Mouse (Mus musculus): ENCODE measurements around the gene Wdr1. TPM values are rescaled to one million over a fixed set of nuclear protein-coding genes. Genes with fewer than 3 reads are reported as not detected.

Gene Wdr1
- polyA plus RNA-seq, 1 experiment from 2014 or later = 194 TPM

DNA sequence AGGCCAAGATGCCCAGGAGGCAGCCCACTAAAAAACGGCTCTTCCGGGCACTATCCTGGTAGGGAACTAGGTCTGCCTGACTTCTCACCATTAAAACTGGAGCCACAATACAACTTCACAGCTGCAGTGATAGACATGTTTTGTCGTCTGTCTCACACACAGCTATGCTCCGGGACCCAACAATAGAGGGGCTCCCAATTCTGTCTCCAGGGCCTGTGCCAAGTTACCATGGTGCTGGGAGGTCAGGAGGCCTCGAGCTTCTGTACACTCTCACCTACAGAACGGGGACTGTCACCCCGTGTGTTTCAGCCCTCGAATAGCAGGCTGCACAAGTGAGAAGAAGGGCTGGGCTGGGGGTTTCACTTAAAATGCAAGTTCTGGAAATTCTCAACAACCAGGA, 24.5 kb downstream of the Wdr1 start:
- ATAC-seq (ENCODE audit: low FRiP score, low TSS enrichment) (no peak), DNase-seq (no peak)
- Histone ChIP-seq H3K9me3 (ENCODE audit: control insufficient read depth, low read length) (no peaks in the 10 kb centered on the region), H3K4me3 (replicated peaks; ENCODE audit: low read depth, low read length) (no peak overlapping the region), H3K27ac (replicated peaks; ENCODE audit: low read depth, low read length) (no peak overlapping the region), H3K36me3 (ENCODE audit: control insufficient read depth, insufficient read depth, low read length) (peaks cover 95% of the 10 kb centered on the region), H3K9ac (replicated peaks; ENCODE audit: low read length) (no peak overlapping the region), H3K4me2 (ENCODE audit: low read length) (no peak overlapping the region), H3K4me1 (ENCODE audit: control insufficient read depth, insufficient read depth, low read length) (no peaks in the 10 kb centered on the region), H3K27me3 (ENCODE audit: control insufficient read depth, insufficient read depth, low read length) (no peaks in the 10 kb centered on the region)
- 83% methylated on average over 8 of the region's 8 CpGs for WGBS

DNA sequence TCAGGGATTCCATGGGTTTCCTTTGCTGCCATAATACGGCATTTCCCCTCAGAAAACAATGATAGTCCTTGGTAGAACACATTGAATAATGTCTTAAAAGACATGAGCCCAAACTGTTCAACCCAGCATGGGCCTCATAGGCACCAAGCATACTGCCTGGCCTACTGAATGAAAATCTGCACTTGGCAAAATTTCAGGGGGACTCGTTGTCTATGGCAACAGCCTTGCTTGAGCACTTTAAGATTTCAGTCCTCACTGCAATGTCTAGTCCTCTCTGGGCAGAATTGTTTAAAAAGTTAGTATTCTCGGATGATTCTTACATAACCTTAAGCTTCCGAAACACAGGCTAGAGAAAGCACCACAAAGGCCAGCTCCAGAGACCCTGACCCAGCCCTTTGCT, 25.2 kb downstream of the Wdr1 start:
- ATAC-seq (ENCODE audit: low FRiP score, low TSS enrichment) (no peak), DNase-seq (peak; percentile 46)
- WGBS = 83% methylated on average over 4 of the region's 4 CpGs
- no peak overlapping the region for H3K27ac ChIP-seq (replicated peaks; ENCODE audit: low read depth, low read length)
- peaks cover 94% of the 10 kb centered on the region for H3K36me3 ChIP-seq (ENCODE audit: control insufficient read depth, insufficient read depth, low read length)
- H3K4me3 ChIP-seq (replicated peaks; ENCODE audit: low read depth, low read length) = no peak overlapping the region
- H3K27me3 ChIP-seq (ENCODE audit: control insufficient read depth, insufficient read depth, low read length) = no peaks in the 10 kb centered on the region
- H3K9ac ChIP-seq (replicated peaks; ENCODE audit: low read length) = no peak overlapping the region
- H3K9me3 ChIP-seq (ENCODE audit: control insufficient read depth, low read length) = no peaks in the 10 kb centered on the region
- no peak overlapping the region for H3K4me2 ChIP-seq (ENCODE audit: low read length)
- H3K4me1 ChIP-seq (ENCODE audit: control insufficient read depth, insufficient read depth, low read length) = no peaks in the 10 kb centered on the region

DNA sequence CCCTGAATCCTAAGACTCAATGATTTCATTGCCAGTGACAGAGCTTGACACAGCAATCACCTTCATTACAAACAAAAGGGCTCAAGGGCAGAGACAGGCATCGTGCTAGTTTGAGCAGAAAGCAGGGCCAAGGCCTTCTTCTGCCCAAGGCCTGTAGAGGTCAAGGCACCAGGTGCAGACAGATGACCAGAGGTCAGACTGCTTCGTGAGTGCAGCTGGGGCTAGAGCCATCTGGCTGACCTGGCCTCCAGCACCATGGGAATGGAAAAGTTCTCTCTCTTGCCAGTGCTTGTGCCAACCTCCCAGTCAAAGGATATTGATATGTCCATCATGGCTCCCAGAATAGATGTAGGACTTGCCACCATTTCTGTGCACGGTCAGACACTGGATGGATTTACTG, 26.2 kb downstream of the Wdr1 start:
- no peaks in the 10 kb centered on the region for H3K4me1 ChIP-seq (ENCODE audit: control insufficient read depth, insufficient read depth, low read length)
- H3K27me3 ChIP-seq (ENCODE audit: control insufficient read depth, insufficient read depth, low read length) = no peaks in the 10 kb centered on the region
- peaks cover 94% of the 10 kb centered on the region for H3K36me3 ChIP-seq (ENCODE audit: control insufficient read depth, insufficient read depth, low read length)
- H3K4me3 ChIP-seq (replicated peaks; ENCODE audit: low read depth, low read length) = no peak overlapping the region
- ATAC-seq (ENCODE audit: low FRiP score, low TSS enrichment) = no peak
- WGBS = 99% methylated on average over 3 of the region's 3 CpGs
- no peak overlapping the region for H3K9ac ChIP-seq (replicated peaks; ENCODE audit: low read length)
- H3K4me2 ChIP-seq (ENCODE audit: low read length) = no peak overlapping the region
- no peaks in the 10 kb centered on the region for H3K9me3 ChIP-seq (ENCODE audit: control insufficient read depth, low read length)
- no peak for DNase-seq
- H3K27ac ChIP-seq (replicated peaks; ENCODE audit: low read depth, low read length) = no peak overlapping the region

DNA sequence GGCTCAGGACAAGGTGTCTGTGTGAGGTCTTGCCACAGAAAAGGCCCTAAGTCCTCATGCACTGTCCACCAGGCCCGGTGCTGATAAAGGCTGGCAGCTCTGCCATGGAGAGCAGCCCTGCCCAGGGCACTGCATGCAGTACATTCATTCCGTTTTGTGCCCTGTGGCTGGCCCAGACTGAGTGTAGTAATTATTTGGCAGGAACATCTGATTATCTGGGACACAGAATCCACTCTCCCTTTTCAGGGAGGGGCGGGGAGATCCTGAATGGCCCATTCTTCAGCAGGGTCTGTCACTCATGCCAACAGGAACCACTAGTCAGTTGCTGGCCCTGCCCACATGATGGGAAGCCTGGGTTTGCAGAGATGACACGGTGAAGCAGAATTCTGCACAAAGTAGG, 30.9 kb downstream of the Wdr1 start:
- no peak overlapping the region for H3K4me3 ChIP-seq (replicated peaks; ENCODE audit: low read depth, low read length)
- H3K4me1 ChIP-seq (ENCODE audit: control insufficient read depth, insufficient read depth, low read length) = no peaks in the 10 kb centered on the region
- H3K4me2 ChIP-seq (ENCODE audit: low read length) = no peak overlapping the region
- ATAC-seq (ENCODE audit: low FRiP score, low TSS enrichment) (no peak), DNase-seq (no peak)
- 85% methylated on average over 4 of the region's 4 CpGs for WGBS
- no peak overlapping the region for H3K27ac ChIP-seq (replicated peaks; ENCODE audit: low read depth, low read length)
- no peaks in the 10 kb centered on the region for H3K27me3 ChIP-seq (ENCODE audit: control insufficient read depth, insufficient read depth, low read length)
- H3K9ac ChIP-seq (replicated peaks; ENCODE audit: low read length) = no peak overlapping the region
- H3K36me3 ChIP-seq (ENCODE audit: control insufficient read depth, insufficient read depth, low read length) = peaks cover 94% of the 10 kb centered on the region
- no peaks in the 10 kb centered on the region for H3K9me3 ChIP-seq (ENCODE audit: control insufficient read depth, low read length)

DNA sequence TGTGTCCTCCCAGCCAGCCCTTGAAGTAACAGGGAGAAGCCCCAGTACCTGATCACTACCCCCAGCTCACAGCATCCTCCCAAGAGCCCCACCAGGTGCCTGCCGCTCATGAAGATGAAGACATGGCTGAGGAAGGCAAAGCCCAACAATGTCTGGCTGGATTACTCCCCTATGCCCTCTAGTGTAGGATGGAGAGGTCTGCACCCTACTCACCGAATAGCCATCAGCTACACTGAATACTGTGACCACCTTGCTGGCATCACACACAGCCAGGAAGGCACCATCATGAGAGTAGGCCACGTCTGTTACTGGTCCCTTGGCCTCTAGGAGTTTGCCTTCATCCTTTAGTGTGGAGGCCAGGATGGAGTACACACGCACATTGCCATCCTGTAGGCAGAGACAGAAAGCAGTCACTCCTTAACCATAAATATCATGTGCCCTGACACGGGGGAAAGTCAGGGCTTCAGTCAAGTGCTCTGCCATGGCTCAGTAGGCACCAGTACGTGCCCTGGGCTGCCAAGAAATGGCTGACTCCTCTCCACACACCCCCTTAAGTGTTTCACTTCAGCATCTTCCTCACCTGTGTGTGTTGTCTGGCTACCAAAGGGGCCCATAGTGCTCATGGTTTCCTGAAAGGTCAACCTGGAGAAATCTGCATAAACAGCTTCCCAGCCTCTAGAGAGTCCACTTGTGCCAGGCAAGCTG, 33.1 kb downstream of the Wdr1 start:
- 77% methylated on average over 6 of the region's 6 CpGs for WGBS
- no peak overlapping the region for H3K9ac ChIP-seq (replicated peaks; ENCODE audit: low read length)
- H3K4me1 ChIP-seq (ENCODE audit: control insufficient read depth, insufficient read depth, low read length) = no peaks in the 10 kb centered on the region
- H3K27ac ChIP-seq (replicated peaks; ENCODE audit: low read depth, low read length) = no peak overlapping the region
- H3K27me3 ChIP-seq (ENCODE audit: control insufficient read depth, insufficient read depth, low read length) = no peaks in the 10 kb centered on the region
- H3K36me3 ChIP-seq (ENCODE audit: control insufficient read depth, insufficient read depth, low read length) = peaks cover 93% of the 10 kb centered on the region
- no peaks in the 10 kb centered on the region for H3K9me3 ChIP-seq (ENCODE audit: control insufficient read depth, low read length)
- DNase-seq (peak; percentile 70), ATAC-seq (ENCODE audit: low FRiP score, low TSS enrichment) (no peak)
- H3K4me3 ChIP-seq (replicated peaks; ENCODE audit: low read depth, low read length) = no peak overlapping the region
- no peak overlapping the region for H3K4me2 ChIP-seq (ENCODE audit: low read length)

GRCm38 (mm10) chr5:38522977-38523376, 40.0 kb downstream of the Wdr1 start:
- Histone ChIP-seq H3K9me3 (ENCODE audit: control insufficient read depth, low read length) (no peaks in the 10 kb centered on the region), H3K9ac (replicated peaks; ENCODE audit: low read length) (no peak overlapping the region), H3K4me2 (ENCODE audit: low read length) (no peak overlapping the region), H3K4me1 (ENCODE audit: control insufficient read depth, insufficient read depth, low read length) (no peaks in the 10 kb centered on the region), H3K4me3 (replicated peaks; ENCODE audit: low read depth, low read length) (no peak overlapping the region), H3K36me3 (ENCODE audit: control insufficient read depth, insufficient read depth, low read length) (peaks cover 30% of the 10 kb centered on the region), H3K27ac (replicated peaks; ENCODE audit: low read depth, low read length) (no peak overlapping the region), H3K27me3 (ENCODE audit: control insufficient read depth, insufficient read depth, low read length) (no peaks in the 10 kb centered on the region)
- DNase-seq = no peak
- WGBS = 96% methylated on average over 5 of the region's 5 CpGs
- no peak for ATAC-seq (ENCODE audit: low FRiP score, low TSS enrichment)

- DNase-seq = no peak
- no peak overlapping the region for H3K4me2 ChIP-seq (ENCODE audit: low read length)
- H3K27me3 ChIP-seq (ENCODE audit: control insufficient read depth, insufficient read depth, low read length) = no peaks in the 10 kb centered on the region
- no peaks in the 10 kb centered on the region for H3K4me1 ChIP-seq (ENCODE audit: control insufficient read depth, insufficient read depth, low read length)
- H3K36me3 ChIP-seq (ENCODE audit: control insufficient read depth, insufficient read depth, low read length) = peaks cover 9% of the 10 kb centered on the region
- no peaks in the 10 kb centered on the region for H3K9me3 ChIP-seq (ENCODE audit: control insufficient read depth, low read length)
- ATAC-seq (ENCODE audit: low FRiP score, low TSS enrichment) = no peak
- H3K9ac ChIP-seq (replicated peaks; ENCODE audit: low read length) = no peak overlapping the region
- 28% methylated on average over 1 of the region's 1 CpGs for WGBS
- H3K27ac ChIP-seq (replicated peaks; ENCODE audit: low read depth, low read length) = no peak overlapping the region
- no peak overlapping the region for H3K4me3 ChIP-seq (replicated peaks; ENCODE audit: low read depth, low read length)
Observed at GRCm38 (mm10) chr5:38520838-38521237, 42.2 kb downstream of the Wdr1 start.

GRCm38 (mm10) chr5:38516267-38516666, 46.8 kb downstream of the Wdr1 start:
- Histone ChIP-seq H3K4me1 (ENCODE audit: control insufficient read depth, insufficient read depth, low read length) (0 out of 2 replicates have a peak, but pooled peaks cover 3% of the 10 kb centered on the region), H3K4me3 (replicated peaks; ENCODE audit: low read depth, low read length) (no peak overlapping the region), H3K36me3 (ENCODE audit: control insufficient read depth, insufficient read depth, low read length) (no peaks in the 10 kb centered on the region), H3K9ac (replicated peaks; ENCODE audit: low read length) (no peak overlapping the region), H3K27ac (replicated peaks; ENCODE audit: low read depth, low read length) (no peak overlapping the region), H3K9me3 (ENCODE audit: control insufficient read depth, low read length) (no peaks in the 10 kb centered on the region), H3K27me3 (ENCODE audit: control insufficient read depth, insufficient read depth, low read length) (no peaks in the 10 kb centered on the region), H3K4me2 (ENCODE audit: low read length) (no peak overlapping the region)
- peak; percentile 64 for DNase-seq
- ATAC-seq (ENCODE audit: low FRiP score, low TSS enrichment) = no peak
- WGBS = 53% methylated on average over 6 of the region's 6 CpGs

DNA sequence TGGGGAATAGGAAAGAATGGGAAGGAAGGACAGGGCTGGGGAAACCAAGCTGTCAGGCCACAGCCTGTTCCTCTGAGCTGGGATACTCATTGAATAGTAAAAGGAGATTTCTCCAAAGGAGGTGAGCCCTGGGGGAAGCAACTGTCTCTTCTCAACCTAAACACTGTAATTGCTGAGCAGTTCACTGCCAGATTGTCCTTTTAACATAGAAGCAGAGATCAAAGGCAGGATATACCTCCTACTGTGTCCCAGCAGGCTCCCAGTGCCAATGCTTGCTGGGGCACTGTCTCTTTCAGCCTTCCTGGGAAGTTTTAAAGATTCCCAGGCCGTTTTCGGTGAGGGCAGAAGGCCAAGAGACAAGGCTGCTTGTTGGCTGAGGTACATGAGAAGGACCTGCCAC, 50.0 kb downstream of the Wdr1 start:
- H3K4me2 ChIP-seq (ENCODE audit: low read length) = no peak overlapping the region
- no peak for ATAC-seq (ENCODE audit: low FRiP score, low TSS enrichment)
- 33% methylated on average over 2 of the region's 2 CpGs for WGBS

More for the DNA sequence above, 50.0 kb downstream of the Wdr1 start:
- Histone ChIP-seq H3K4me1 (ENCODE audit: control insufficient read depth, insufficient read depth, low read length) (0 out of 2 replicates have a peak, but pooled peaks cover 3% of the 10 kb centered on the region), H3K36me3 (ENCODE audit: control insufficient read depth, insufficient read depth, low read length) (no peaks in the 10 kb centered on the region), H3K9ac (replicated peaks; ENCODE audit: low read length) (no peak overlapping the region), H3K9me3 (ENCODE audit: control insufficient read depth, low read length) (no peaks in the 10 kb centered on the region), H3K4me3 (replicated peaks; ENCODE audit: low read depth, low read length) (no peak overlapping the region), H3K27ac (replicated peaks; ENCODE audit: low read depth, low read length) (no peak overlapping the region), H3K27me3 (ENCODE audit: control insufficient read depth, insufficient read depth, low read length) (no peaks in the 10 kb centered on the region)
- peak; percentile 30 for DNase-seq

Data from midbrain, embryonic 14.5 days (tissue).